Mouse (Mus musculus): ENCODE results near the gene Mvb12b. TPM values are rescaled to one million over a fixed set of nuclear protein-coding genes. Genes with fewer than 3 reads are reported as not detected.

Gene Mvb12b
- polyA plus RNA-seq, 1 experiment from 2014 or later, result 11.9 TPM

DNA sequence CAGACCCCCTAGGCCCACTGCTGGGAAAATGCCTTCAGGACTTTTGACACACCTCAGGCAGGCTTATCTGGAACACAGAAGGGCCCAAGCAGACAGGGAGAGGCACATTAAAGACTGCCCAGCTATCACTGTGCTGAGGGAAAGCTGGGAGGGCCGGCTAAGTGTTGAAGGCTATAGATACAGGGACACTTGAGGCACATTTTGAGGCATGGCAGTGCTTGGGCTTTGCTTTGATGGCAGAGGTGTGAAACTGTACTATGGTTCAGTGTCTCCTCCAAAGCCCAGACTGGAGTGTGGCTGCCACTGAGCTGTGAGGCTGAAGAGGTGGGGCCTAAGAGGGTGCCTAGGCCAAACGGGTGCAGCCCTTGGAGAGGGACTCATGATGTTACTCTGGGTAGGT, 44.1 kb downstream of the Mvb12b start:
- Histone ChIP-seq H3K4me2 (ENCODE audit: low read depth, low read length) (no peak overlapping the region), H3K4me1 (ENCODE audit: control insufficient read depth, insufficient read depth, low read length) (peaks cover 11% of the 10 kb centered on the region; the same call in 1 of the 2 replicates), H3K4me3 (replicated peaks; ENCODE audit: low read length) (no peak overlapping the region), H3K9ac (ENCODE audit: low read length) (no peak overlapping the region), H3K9me3 (replicated peaks; ENCODE audit: control insufficient read depth, low read length) (no peaks in the 10 kb centered on the region), H3K27ac (ENCODE audit: low read length) (no peak overlapping the region), H3K36me3 (ENCODE audit: control insufficient read depth, insufficient read depth, low read length) (no peaks in the 10 kb centered on the region), H3K27me3 (ENCODE audit: control insufficient read depth, insufficient read depth, low read length) (no peaks in the 10 kb centered on the region)
- 43% methylated on average over 2 of the region's 2 CpGs for WGBS
- ATAC-seq (ENCODE audit: insufficient read depth, low FRiP score), result peak; percentile 51; the same call in 1 of the 2 replicates

DNA sequence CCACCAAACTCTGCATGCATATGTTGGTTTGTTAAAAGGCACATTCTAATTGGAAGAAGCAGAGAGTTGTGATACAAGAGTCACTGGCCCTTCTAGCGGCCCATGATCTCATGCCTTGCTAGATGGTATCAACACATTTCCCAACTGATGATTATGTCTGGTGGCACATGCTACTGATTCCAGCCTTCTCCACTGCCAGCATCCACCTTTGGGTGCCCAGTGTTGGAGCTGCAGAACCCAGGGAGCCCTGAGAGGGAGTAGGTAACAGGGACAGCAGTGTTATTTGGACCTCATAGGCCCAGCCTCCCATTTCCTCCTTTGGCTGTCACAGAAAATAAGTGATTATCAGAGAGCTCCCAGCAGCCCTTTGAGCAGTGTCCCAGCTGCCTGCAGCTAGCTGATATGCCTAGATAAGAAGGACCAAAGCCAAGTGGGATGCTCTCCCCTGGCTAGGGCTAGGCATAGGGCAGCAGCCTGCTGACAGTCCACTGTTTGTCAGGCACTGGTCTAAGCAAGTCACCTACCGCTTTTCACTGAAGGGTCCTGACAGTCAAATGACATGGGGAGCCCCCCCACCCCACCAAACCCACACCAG, 44.7 kb downstream of the Mvb12b start:
- Histone ChIP-seq H3K27me3 (ENCODE audit: control insufficient read depth, insufficient read depth, low read length) (no peaks in the 10 kb centered on the region), H3K4me3 (replicated peaks; ENCODE audit: low read length) (no peak overlapping the region), H3K9ac (ENCODE audit: low read length) (no peak overlapping the region), H3K4me1 (ENCODE audit: control insufficient read depth, insufficient read depth, low read length) (peaks cover 11% of the 10 kb centered on the region; the same call in 1 of the 2 replicates), H3K27ac (ENCODE audit: low read length) (0 out of 2 replicates have a peak overlapping the region, but pooled peaks have one; percentile 30), H3K4me2 (ENCODE audit: low read depth, low read length) (no peak overlapping the region), H3K9me3 (replicated peaks; ENCODE audit: control insufficient read depth, low read length) (no peaks in the 10 kb centered on the region), H3K36me3 (ENCODE audit: control insufficient read depth, insufficient read depth, low read length) (no peaks in the 10 kb centered on the region)
- peak; percentile 67 for ATAC-seq (ENCODE audit: insufficient read depth, low FRiP score)
- WGBS, result 89% methylated on average over 2 of the region's 2 CpGs

DNA sequence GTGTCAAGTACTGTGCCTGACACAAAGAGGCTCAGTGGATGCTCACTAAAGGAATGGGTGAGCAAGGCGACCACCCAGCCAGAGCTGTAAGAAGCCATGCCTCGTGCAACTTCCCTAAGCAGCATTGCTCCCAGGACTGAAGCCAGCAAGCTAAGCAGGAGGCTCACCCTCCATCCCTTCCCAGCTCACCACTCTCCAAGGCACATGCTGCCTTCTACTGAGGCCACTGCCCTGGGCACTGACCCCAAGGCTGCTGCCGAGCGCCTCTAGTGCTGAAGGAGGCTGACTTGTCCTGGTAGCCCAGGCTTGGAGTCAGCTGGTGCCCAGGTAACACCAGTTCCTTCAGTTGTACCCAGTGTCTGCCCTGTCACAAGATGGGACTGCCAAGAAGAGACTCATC, 45.8 kb downstream of the Mvb12b start:
- 93% methylated on average over 4 of the region's 4 CpGs for WGBS
- no peaks in the 10 kb centered on the region for H3K27me3 ChIP-seq (ENCODE audit: control insufficient read depth, insufficient read depth, low read length)
- H3K4me3 ChIP-seq (replicated peaks; ENCODE audit: low read length), result no peak overlapping the region
- H3K4me1 ChIP-seq (ENCODE audit: control insufficient read depth, insufficient read depth, low read length), result peaks cover 7% of the 10 kb centered on the region; the same call in 1 of the 2 replicates
- no peak overlapping the region for H3K4me2 ChIP-seq (ENCODE audit: low read depth, low read length)
- no peaks in the 10 kb centered on the region for H3K36me3 ChIP-seq (ENCODE audit: control insufficient read depth, insufficient read depth, low read length)
- no peak overlapping the region for H3K27ac ChIP-seq (ENCODE audit: low read length)
- H3K9ac ChIP-seq (ENCODE audit: low read length), result no peak overlapping the region
- ATAC-seq (ENCODE audit: insufficient read depth, low FRiP score), result no peak
- H3K9me3 ChIP-seq (replicated peaks; ENCODE audit: control insufficient read depth, low read length), result no peaks in the 10 kb centered on the region

GRCm38 (mm10) chr2:33840483-33840882, 47.3 kb downstream of the Mvb12b start:
- no peak overlapping the region for H3K4me2 ChIP-seq (ENCODE audit: low read depth, low read length)
- no peak overlapping the region for H3K4me3 ChIP-seq (replicated peaks; ENCODE audit: low read length)
- H3K4me1 ChIP-seq (ENCODE audit: control insufficient read depth, insufficient read depth, low read length), result peaks cover 3% of the 10 kb centered on the region; the same call in 1 of the 2 replicates
- WGBS, result 76% methylated on average over 3 of the region's 3 CpGs
- H3K36me3 ChIP-seq (ENCODE audit: control insufficient read depth, insufficient read depth, low read length), result no peaks in the 10 kb centered on the region
- H3K27ac ChIP-seq (ENCODE audit: low read length), result no peak overlapping the region
- no peaks in the 10 kb centered on the region for H3K27me3 ChIP-seq (ENCODE audit: control insufficient read depth, insufficient read depth, low read length)
- no peaks in the 10 kb centered on the region for H3K9me3 ChIP-seq (replicated peaks; ENCODE audit: control insufficient read depth, low read length)
- no peak overlapping the region for H3K9ac ChIP-seq (ENCODE audit: low read length)
- ATAC-seq (ENCODE audit: insufficient read depth, low FRiP score), result no peak

DNA sequence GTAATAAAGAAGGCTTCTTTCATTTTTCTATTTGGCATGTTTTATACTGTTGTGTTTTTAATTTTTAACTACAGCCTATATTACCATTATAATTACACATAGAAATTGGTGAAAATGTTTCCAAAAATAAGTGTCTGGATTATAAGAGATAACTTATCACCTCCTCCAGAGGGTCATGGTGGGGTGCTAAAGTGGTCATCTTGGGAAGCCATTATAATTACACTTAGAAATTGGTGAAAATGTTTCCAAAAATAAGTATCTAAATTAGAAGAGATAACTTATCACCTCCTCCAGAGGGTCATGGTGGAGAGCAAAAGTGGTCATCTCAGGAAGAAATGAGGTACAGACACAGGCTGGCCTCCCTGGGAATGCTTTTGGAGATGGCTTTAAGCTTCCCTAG, 48.5 kb downstream of the Mvb12b start:
- H3K4me2 ChIP-seq (ENCODE audit: low read depth, low read length), result no peak overlapping the region
- H3K9me3 ChIP-seq (replicated peaks; ENCODE audit: control insufficient read depth, low read length), result no peaks in the 10 kb centered on the region
- no peaks in the 10 kb centered on the region for H3K27me3 ChIP-seq (ENCODE audit: control insufficient read depth, insufficient read depth, low read length)
- peaks cover 3% of the 10 kb centered on the region; the same call in 1 of the 2 replicates for H3K4me1 ChIP-seq (ENCODE audit: control insufficient read depth, insufficient read depth, low read length)
- no peak overlapping the region for H3K4me3 ChIP-seq (replicated peaks; ENCODE audit: low read length)
- ATAC-seq (ENCODE audit: insufficient read depth, low FRiP score), result no peak
- H3K9ac ChIP-seq (ENCODE audit: low read length), result no peak overlapping the region
- H3K36me3 ChIP-seq (ENCODE audit: control insufficient read depth, insufficient read depth, low read length), result no peaks in the 10 kb centered on the region
- no peak overlapping the region for H3K27ac ChIP-seq (ENCODE audit: low read length)

GRCm38 (mm10) chr2:33837297-33837696, 50.4 kb downstream of the Mvb12b start:
- no peak overlapping the region for H3K27ac ChIP-seq (ENCODE audit: low read length)
- 78% methylated on average over 6 of the region's 6 CpGs for WGBS
- no peaks in the 10 kb centered on the region for H3K27me3 ChIP-seq (ENCODE audit: control insufficient read depth, insufficient read depth, low read length)
- no peak overlapping the region for H3K4me3 ChIP-seq (replicated peaks; ENCODE audit: low read length)
- no peak for ATAC-seq (ENCODE audit: insufficient read depth, low FRiP score)
- no peak overlapping the region for H3K9ac ChIP-seq (ENCODE audit: low read length)
- no peaks in the 10 kb centered on the region for H3K36me3 ChIP-seq (ENCODE audit: control insufficient read depth, insufficient read depth, low read length)
- no peaks in the 10 kb centered on the region for H3K4me1 ChIP-seq (ENCODE audit: control insufficient read depth, insufficient read depth, low read length)
- no peaks in the 10 kb centered on the region for H3K9me3 ChIP-seq (replicated peaks; ENCODE audit: control insufficient read depth, low read length)
- H3K4me2 ChIP-seq (ENCODE audit: low read depth, low read length), result no peak overlapping the region

DNA sequence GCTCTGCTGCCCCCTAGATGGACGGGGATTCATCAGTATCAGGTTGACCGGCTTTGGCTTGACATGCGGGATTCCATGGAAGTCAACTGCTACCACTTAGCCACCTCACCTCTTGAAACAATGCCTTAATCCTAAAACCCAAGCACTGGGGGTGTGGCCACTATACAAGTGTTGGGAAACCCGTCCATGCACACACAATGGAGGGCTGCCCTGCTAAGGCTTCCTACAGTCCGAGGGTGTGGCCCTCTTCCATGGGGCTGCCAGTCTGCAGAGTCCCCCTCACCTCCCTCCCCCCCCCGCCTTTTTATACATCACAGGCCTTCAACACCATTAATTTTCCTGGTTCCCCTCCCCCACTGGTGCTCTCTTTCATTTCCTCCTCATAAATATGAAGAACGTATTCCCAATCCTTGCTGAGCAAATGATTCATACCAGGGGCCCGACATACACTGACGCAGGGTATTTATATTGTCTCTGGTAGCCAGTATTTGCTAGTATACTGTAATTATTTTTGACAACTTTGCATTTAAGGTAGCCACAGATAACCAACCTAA, 51.0 kb downstream of the Mvb12b start:
- H3K27ac ChIP-seq (ENCODE audit: low read length), result no peak overlapping the region
- H3K36me3 ChIP-seq (ENCODE audit: control insufficient read depth, insufficient read depth, low read length), result no peaks in the 10 kb centered on the region
- H3K4me3 ChIP-seq (replicated peaks; ENCODE audit: low read length), result no peak overlapping the region
- no peak overlapping the region for H3K4me2 ChIP-seq (ENCODE audit: low read depth, low read length)
- 70% methylated on average over 9 of the region's 9 CpGs for WGBS
- no peaks in the 10 kb centered on the region for H3K9me3 ChIP-seq (replicated peaks; ENCODE audit: control insufficient read depth, low read length)
- H3K9ac ChIP-seq (ENCODE audit: low read length), result no peak overlapping the region
- H3K4me1 ChIP-seq (ENCODE audit: control insufficient read depth, insufficient read depth, low read length), result no peaks in the 10 kb centered on the region
- H3K27me3 ChIP-seq (ENCODE audit: control insufficient read depth, insufficient read depth, low read length), result no peaks in the 10 kb centered on the region
- no peak for ATAC-seq (ENCODE audit: insufficient read depth, low FRiP score)

DNA sequence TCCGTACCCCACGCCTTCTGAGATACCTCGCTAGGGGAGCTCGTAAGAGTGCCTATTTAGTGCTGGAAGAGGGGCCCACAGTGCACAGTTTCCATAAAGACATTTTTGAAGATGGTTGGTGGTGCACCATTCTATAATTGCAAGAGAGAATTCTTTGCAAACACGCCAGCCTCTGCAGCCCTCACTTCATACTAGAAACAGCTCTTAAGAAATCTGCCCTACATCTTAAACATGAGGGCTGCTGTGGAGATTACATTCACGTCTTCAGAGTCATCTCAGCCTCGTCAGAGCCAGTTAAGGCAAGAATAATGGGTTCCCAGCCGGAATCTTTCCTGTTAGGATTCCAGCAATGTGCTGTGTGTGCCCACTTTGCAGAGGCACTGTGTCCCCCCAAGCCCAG, 52.7 kb downstream of the Mvb12b start:
- no peak for ATAC-seq (ENCODE audit: insufficient read depth, low FRiP score)
- Histone ChIP-seq H3K27me3 (ENCODE audit: control insufficient read depth, insufficient read depth, low read length) (no peaks in the 10 kb centered on the region), H3K9ac (ENCODE audit: low read length) (no peak overlapping the region), H3K36me3 (ENCODE audit: control insufficient read depth, insufficient read depth, low read length) (no peaks in the 10 kb centered on the region), H3K4me3 (replicated peaks; ENCODE audit: low read length) (no peak overlapping the region), H3K4me2 (ENCODE audit: low read depth, low read length) (no peak overlapping the region), H3K27ac (ENCODE audit: low read length) (no peak overlapping the region), H3K9me3 (replicated peaks; ENCODE audit: control insufficient read depth, low read length) (no peaks in the 10 kb centered on the region), H3K4me1 (ENCODE audit: control insufficient read depth, insufficient read depth, low read length) (no peaks in the 10 kb centered on the region)
- 86% methylated on average over 8 of the region's 8 CpGs for WGBS

DNA sequence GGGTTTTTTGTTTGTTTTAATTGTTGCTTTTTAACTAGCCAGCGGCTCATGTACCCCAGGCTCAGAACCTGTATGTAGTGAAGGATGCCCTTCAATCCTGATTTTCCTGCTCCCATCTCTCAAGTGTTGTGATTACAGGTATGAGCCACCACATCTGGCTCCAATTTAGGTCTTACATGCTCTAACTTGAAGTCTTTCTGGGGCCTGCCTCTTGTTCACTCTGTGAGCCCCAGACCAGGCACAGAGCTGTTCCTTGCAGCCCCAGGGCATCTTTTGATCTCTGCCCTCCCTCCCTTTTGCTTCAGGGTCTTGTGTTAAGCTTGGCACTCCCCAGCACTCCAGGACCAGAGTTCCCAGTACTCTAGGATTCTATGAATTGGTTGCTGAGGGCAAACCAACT, 53.8 kb downstream of the Mvb12b start:
- 81% methylated on average over 1 of the region's 1 CpGs for WGBS
- no peak overlapping the region for H3K27ac ChIP-seq (ENCODE audit: low read length)
- no peaks in the 10 kb centered on the region for H3K9me3 ChIP-seq (replicated peaks; ENCODE audit: control insufficient read depth, low read length)
- H3K4me1 ChIP-seq (ENCODE audit: control insufficient read depth, insufficient read depth, low read length), result no peaks in the 10 kb centered on the region
- no peak overlapping the region for H3K9ac ChIP-seq (ENCODE audit: low read length)
- no peak overlapping the region for H3K4me3 ChIP-seq (replicated peaks; ENCODE audit: low read length)
- H3K4me2 ChIP-seq (ENCODE audit: low read depth, low read length), result no peak overlapping the region
- no peaks in the 10 kb centered on the region for H3K36me3 ChIP-seq (ENCODE audit: control insufficient read depth, insufficient read depth, low read length)
- ATAC-seq (ENCODE audit: insufficient read depth, low FRiP score), result no peak
- no peaks in the 10 kb centered on the region for H3K27me3 ChIP-seq (ENCODE audit: control insufficient read depth, insufficient read depth, low read length)

Measured in stomach, embryonic 16.5 days (tissue).